Mouse (Mus musculus) gastrocnemius, postnatal 10 days (tissue): ENCODE results near the gene Gm10273. TPM values are rescaled to one million over a fixed set of nuclear protein-coding genes. Genes with fewer than 3 reads are reported as not detected.
"Not testable (repeated sequence)": the region's sequence is repeated elsewhere in the genome, so short reads cannot be mapped to it uniquely, and the experiment has no call there.

Source experiments
- DNase-seq: peaks from one replicate; pipeline ENCODE4 v3.0.0; 2021; ENCODE audit warnings: mixed read lengths
- long read RNA-seq, 2 experiments: library from polyadenylated mRNA; stranded (forward); transcript quantifications; one replicate each; pipeline ENCODE4 v2.0.0; 2021
- total RNA-seq, 2 experiments: library from RNA; stranded (reverse); gene quantifications; 2 replicates each; pipeline ENCODE4 v1.2.3; 2021

Gm10273 gene
- 100 to 1,000 TPM; 112 to 119 TPM for total RNA-seq
- long read RNA-seq, experiment 1, transcript Gm10273-201 (1 exons, 1,126 nt) = major isoform, 7 of 7 reads
- long read RNA-seq, experiment 1, partial matches to known transcripts = 0 of 7 reads
- long read RNA-seq, experiment 1, other reads (novel, unspliced or antisense) = 0 of 7 reads
- long read RNA-seq, experiment 2, partial matches to known transcripts = 0 of 3 reads
- long read RNA-seq, experiment 2, other reads (novel, unspliced or antisense) = 0 of 3 reads

- DNase-seq = not testable (repeated sequence)
Observed at GRCm38 (mm10) chr10:59395461-59395860, at the start of gene Gm10273. Gm10273 (plus strand) TSS chr10:59395632.

GRCm38 (mm10) chr10:59346560-59346959 is 48.9 kb upstream of the Gm10273 start:
- DNase-seq = no peak

DNA sequence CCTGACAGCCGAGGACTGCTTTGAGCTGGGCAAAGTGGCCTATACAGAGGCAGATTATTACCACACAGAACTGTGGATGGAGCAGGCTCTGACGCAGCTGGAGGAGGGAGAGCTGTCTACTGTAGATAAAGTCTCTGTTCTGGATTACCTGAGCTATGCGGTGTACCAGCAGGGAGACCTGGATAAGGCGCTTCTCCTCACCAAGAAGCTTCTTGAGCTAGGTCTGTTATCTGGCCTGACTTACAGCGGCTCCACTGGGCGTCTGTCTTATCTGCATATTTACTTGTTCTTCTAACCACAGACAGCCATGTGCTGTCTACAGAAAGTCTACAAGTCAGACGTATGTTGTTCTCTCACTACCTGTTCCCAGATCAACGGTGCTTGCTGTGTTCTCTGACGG is 47.2 kb upstream of the Gm10273 start:
- DNase-seq = no peak

- no peak for DNase-seq
Observed at GRCm38 (mm10) chr10:59349536-59349935, 45.9 kb upstream of the Gm10273 start.

- DNase-seq = no peak
Observed at GRCm38 (mm10) chr10:59353065-59353464, 42.4 kb upstream of the Gm10273 start.

DNA sequence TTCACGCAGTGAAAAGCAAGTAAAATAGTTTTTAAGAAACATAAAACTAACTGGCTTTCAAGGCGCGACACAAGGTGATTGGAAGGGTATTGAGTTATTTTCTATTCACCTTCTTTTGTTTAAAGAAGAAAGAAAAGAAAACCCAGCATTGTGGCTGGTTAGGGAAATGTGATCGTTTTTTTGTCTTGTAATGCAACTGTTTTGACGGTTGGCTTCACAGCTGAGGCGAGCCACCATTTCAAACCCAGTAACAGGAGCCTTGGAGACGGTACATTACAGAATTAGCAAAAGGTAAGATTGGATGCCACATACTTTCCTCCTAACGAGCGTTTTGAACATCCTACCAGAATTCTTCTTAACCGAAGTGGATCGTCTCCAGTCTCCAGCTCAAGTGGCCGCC is 41.3 kb upstream of the Gm10273 start:
- DNase-seq = no peak

- no peak for DNase-seq
Observed at GRCm38 (mm10) chr10:59355020-59355419, 40.4 kb upstream of the Gm10273 start.

- DNase-seq = no peak
Observed at GRCm38 (mm10) chr10:59358744-59359143, 36.7 kb upstream of the Gm10273 start.

- no peak for DNase-seq
Observed at GRCm38 (mm10) chr10:59363208-59363607, 32.2 kb upstream of the Gm10273 start.

DNA sequence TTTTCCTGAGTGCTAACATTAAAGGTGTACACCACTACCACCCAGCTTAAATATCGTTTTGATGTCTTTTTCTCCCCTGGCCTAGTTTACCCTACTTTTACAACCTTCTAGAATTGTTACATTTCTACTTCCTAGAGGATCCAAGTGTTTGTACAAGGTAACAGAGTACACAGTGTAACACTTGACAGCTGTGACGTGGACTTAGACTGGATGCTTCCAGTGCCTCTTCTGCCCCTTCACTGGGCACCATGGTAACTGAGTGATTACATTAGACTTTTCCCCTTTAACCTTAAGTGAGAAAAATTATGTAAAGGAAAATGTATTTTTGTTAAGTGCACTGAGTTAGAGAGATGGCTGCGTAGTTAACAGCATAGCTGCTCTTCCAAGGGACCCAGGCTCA is 30.9 kb upstream of the Gm10273 start:
- DNase-seq = no peak

- DNase-seq = no peak
Observed at GRCm38 (mm10) chr10:59365804-59366589, 29.4 kb upstream of the Gm10273 start.

DNA sequence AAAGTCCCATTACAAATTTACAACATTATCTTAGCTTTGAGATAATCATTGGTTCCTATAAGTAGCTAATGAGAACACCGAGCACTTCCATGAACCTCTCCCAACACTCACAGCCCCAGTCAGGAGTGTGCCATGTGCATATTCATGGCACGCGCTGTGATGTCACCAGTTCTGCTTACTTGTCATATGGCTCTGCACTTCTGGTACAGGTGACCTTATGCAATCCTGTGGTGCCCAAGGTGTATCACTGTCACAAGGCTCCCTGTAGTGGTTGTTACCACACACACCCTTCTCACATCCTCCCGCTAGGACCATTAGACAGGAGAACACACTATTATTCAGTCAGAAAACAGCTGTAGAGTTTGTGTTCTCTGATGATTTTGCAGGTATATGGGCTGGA is 28.7 kb upstream of the Gm10273 start:
- DNase-seq = no peak

- DNase-seq = no peak
Observed at GRCm38 (mm10) chr10:59367206-59367605, 28.2 kb upstream of the Gm10273 start.

- DNase-seq = no peak
Observed at GRCm38 (mm10) chr10:59368729-59369128, 26.7 kb upstream of the Gm10273 start.

DNA sequence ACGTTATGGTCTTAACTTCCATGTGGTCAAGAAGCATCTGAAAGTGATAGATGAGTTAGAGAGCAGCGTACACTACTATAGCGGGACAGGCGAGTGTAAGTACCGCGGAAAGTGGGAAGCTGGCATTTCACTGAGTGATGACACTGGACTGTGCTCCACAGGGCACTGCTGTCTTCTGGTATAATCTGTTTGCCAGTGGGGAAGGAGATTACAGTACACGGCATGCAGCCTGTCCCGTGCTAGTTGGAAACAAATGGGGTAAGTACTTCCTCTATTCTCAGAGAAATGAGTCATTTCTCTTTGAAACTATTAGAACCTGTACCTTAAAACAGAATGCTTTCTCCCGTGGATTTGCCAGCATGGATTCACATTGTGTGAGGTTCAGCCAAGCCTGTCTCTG is 26.0 kb upstream of the Gm10273 start:
- no peak for DNase-seq

DNA sequence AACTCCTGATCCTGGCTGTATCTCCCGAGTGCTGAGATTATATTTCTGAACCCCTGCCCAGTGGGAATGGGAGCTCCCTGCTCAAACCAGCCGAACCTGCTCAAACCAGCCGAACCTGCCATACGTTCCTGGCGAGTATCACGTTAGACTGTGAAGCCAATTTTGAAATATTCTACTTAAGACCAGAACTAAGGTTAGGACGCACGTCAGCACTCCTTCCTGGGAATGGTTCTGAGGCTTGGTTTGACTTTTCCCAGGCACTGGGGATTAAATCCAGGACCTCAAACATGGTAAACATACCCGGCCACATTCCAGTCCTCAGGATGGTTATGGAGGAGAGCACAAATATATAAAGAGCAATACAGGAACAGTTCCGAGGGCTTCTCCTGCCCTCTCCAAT is 17.5 kb upstream of the Gm10273 start:
- DNase-seq = no peak

GRCm38 (mm10) chr10:59378728-59379127 is 16.7 kb upstream of the Gm10273 start:
- no peak for DNase-seq

- DNase-seq = no peak
Observed at GRCm38 (mm10) chr10:59379927-59380326, 15.5 kb upstream of the Gm10273 start.

- no peak for DNase-seq
Observed at GRCm38 (mm10) chr10:59380411-59380821, 15.0 kb upstream of the Gm10273 start.

- DNase-seq = not testable (repeated sequence)
Observed at GRCm38 (mm10) chr10:59381563-59381962, 13.9 kb upstream of the Gm10273 start.

DNA sequence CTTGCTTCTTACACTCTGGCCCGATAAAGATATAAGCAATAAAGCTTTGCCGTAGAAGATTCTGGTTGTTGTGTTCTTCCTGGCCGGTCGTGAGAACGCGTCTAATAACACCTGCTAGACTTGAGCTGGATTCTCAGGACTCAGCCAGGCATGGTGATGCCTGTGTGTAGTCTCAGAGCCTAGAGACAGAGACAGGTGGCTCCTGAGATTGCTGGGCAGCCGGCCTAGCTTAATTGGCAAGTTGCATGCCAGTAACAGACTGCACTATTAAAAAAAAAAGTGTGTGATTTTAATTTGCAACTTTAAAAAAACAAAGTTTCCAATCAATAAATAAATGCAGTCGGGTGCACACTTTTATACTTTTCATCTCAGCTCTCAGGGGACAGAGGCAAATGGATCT is 8.5 kb upstream of the Gm10273 start:
- DNase-seq = no peak

- no peak for DNase-seq
Observed at GRCm38 (mm10) chr10:59389652-59390051, 5.8 kb upstream of the Gm10273 start.

GRCm38 (mm10) chr10:59391907-59392306 is 3.5 kb upstream of the Gm10273 start:
- no peak for DNase-seq
